Mouse (Mus musculus) testis, adult 2 months (tissue): ENCODE data around the gene Wfikkn1.

Experiments
- CTCF ChIP-seq: fragments of 200-500 bp; IDR thresholded peaks from 2 replicates; pipeline ENCODE4 v1.5.1; 2012; ENCODE audit warnings: low read depth, mild to moderate bottlenecking, inconsistent platforms, low read length, moderate library complexity; ENCODE audit not compliant: control insufficient read depth, insufficient read depth, insufficient replicate concordance
- POLR2A ChIP-seq: fragments of 200-500 bp; IDR thresholded peaks from 2 replicates; pipeline ENCODE4 v1.6.1; 2012; ENCODE audit warnings: low read depth, mild to moderate bottlenecking, inconsistent platforms, low read length, moderate library complexity; ENCODE audit not compliant: control insufficient read depth

GRCm38 (mm10) chr17:25885636-25886035 lies 5.0 kb upstream of the Wfikkn1 start:
- TF ChIP-seq POLR2A (no peak), CTCF (no peak; the same call in 1 of the 2 replicates)
